8 mouse cellular contexts compared by ENCODE assay signal in the genomic region with DNA sequence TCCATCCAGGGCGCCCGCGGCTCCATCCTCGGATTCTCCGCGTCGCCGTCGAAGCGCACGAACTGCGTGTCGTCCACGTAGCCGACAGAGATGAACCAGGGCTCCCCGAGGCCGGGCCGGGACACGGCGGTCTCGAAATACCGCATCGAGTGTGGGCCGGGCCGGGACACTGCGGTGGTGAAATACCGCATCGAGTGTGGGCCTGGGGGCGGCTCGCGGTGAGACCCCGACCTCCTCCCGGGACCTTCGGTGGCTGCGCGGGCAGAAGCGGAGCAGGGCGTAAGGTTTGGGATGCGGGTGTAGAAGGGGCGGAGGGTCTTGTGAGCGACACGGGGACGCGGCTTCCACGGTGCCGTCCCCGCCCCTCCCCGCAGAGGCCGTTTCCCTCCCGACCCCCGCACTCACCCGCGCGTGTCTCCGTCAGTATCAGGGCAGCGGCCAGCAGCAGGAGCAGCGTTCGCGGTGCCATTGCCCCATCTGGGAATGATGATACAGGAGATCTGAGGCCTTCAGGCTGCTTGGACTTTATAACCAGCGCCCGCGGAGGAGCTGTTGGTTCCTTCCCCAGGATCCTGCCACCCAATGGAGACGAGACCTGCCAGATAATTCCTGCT. TPM values are rescaled to one million over a fixed set of nuclear protein-coding genes. Genes with fewer than 3 reads are reported as not detected.
DNase-seq lines count a peak whose midpoint lies in the region; ATAC-seq lines count a peak whose summit lies in the region.

A gene (minus strand): TSS at position 499 of the 614 bp plus-strand sequence.

- H3K4me3 ChIP-seq in hindbrain, embryonic 15.5 days: peak within 1 kb of the TSS; percentile 23

- 2% methylated on average over 59 of the region's 63 CpGs for WGBS in hindbrain, embryonic 15.5 days

- H3K27ac ChIP-seq in hindbrain, embryonic 15.5 days (replicated peaks): no peak within 1 kb of the TSS

- no peaks in the 10 kb centered on the region for H3K36me3 ChIP-seq in hindbrain, embryonic 15.5 days

- ATAC-seq in hindbrain, embryonic 15.5 days (ENCODE audit: low FRiP score, low read depth): no peak; the same call in 1 of the 2 replicates
- 0 out of 2 replicates have a peak, but pooled peaks have one; percentile 4 for ATAC-seq in megakaryocyte progenitor cell, adult 5-6 weeks (replicated peaks; ENCODE audit: poor library complexity)
- ATAC-seq in erythroid progenitor cell, adult 5-6 weeks (replicated peaks; ENCODE audit: low FRiP score, poor library complexity, severe bottlenecking): no peak

- no peaks in the 10 kb centered on the region for H3K9me3 ChIP-seq in hindbrain, embryonic 15.5 days

- peak; percentile 23 for DNase-seq in adrenal gland, postnatal 25 days
- DNase-seq in adrenal gland, adult 2 months: no peak
- DNase-seq in T-cell, adult 2 months (ENCODE audit: low spot score): peak; percentile 39
- DNase-seq in frontal cortex, postnatal 25 days (ENCODE audit: low spot score in 2 of 2): no peak
- no peak for DNase-seq in cerebellum, adult 8-10 months

- peaks cover 67% of the 10 kb centered on the region for H3K27me3 ChIP-seq in hindbrain, embryonic 15.5 days

- peak within 1 kb of the TSS; percentile 42 for H3K4me2 ChIP-seq in hindbrain, embryonic 15.5 days

- peaks cover 3% of the 10 kb centered on the region; the same call in 1 of the 2 replicates for H3K4me1 ChIP-seq in hindbrain, embryonic 15.5 days (replicated peaks)

- H3K9ac ChIP-seq in hindbrain, embryonic 15.5 days: no peak within 1 kb of the TSS

RNA-seq across cellular contexts. Expression of the gene that starts here (rescaled TPM):
- total RNA-seq in adrenal gland, postnatal 25 days (2021): not detected in 2 replicates
- total RNA-seq in adrenal gland, adult 2 months (2021): not detected
- polyA plus RNA-seq in adrenal gland, adult 2 months (2012; rRNA removed): 0.19 TPM in 1 of 2 replicates, not detected in the other
- not detected in 2 replicates for polyA plus RNA-seq in hindbrain, embryonic 15.5 days (2015; fragmentation: Nextera tagmentation; extraction: Ambion mirVana)
- not detected in 2 replicates for total RNA-seq in megakaryocyte progenitor cell, adult 5-6 weeks (2015)
- total RNA-seq in megakaryocyte progenitor cell, adult 5-6 weeks (2017): not detected in 2 replicates
- total RNA-seq in erythroid progenitor cell, adult 5-6 weeks (2015; ENCODE audit: low replicate concordance): not detected in 2 replicates
- total RNA-seq in erythroid progenitor cell, adult 5-6 weeks (2017; ENCODE audit: low replicate concordance): not detected in 2 replicates

Comparison
In these comparisons a context has a peak if more than half of its experiments do, and no peak if none do; other contexts are left out.
1. Peak in DNase-seq in adrenal gland, postnatal 25 days; RNA of the gene not detected or under 1 TPM.
2. Peak in ATAC-seq in megakaryocyte progenitor cell, adult 5-6 weeks; RNA of the gene not detected or under 1 TPM.